Mouse (Mus musculus) CD8-positive naive resting alpha-beta T cell, adult 2 months (primary cell): ENCODE results near the gene Plk5.

Experiments
- DNase-seq, 2 experiments: peaks; one replicate each; pipeline ENCODE4 v3.0.0; 2022; ENCODE audit warnings: low read depth in 2 of 2, low spot score in 2 of 2

Plk5 gene

DNA sequence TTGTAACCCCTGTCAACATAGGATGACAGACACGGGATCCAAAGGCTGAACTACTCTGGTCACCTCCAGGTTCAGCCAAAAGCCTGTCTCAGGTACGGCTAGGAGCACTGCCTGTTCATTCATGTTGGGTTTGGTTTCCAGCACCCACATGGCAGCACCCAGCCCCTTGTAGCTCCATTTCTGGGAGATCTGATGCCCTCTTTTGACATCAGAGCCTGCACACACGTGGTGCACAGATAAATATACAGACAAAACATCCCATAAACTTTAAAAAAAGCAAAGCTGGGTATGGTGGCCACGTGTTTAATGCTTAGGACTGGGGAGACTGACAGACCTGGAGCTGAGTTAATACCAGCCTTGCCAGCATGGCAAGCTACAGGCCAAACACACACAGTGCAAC lies 51.7 kb downstream of the Plk5 start:
- DNase-seq: no peak

DNA sequence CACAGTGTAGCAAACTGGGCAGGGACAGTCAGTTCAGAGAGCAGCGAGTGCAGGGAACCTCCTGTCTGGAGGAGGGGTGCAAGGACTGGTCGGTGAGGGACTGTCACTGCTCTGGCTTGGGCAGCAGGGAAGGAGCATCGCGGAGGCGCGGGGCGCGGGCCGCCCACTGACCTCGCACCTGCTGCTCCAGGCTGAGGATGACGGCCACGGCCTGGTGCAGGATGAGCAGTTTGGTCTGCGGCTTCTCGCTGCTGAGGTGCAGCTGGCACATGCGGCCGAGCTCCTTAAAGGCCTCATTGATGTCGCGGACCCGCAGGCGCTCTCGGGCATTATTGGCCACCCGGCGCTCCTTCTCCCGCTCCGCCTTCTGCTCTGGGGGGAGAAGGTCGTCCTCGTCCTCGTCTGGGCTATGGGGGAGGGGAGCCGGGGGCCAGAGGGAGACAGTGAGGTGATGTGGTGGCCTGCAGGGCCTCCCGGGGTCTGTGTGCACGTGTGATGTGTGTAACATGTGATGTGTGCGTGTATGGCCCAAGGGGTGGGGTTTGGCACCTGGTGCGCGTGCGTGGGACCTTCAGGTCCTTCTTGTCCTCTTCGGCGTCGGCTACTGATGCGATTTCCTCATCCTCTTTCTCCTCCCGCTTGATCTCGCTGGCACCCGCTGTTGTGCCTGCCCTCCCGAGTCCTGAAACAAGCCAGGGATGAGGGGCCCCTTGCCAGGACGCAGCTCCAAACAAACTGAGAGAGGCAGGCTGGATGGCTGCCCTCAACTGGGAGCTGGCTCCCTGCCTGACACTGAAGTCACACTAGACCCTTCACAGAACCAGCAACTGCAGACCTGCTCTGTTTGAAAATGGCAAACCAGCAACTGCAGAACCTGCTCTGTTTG lies 56.6 kb downstream of the Plk5 start:
- DNase-seq: no peak
